Mouse (Mus musculus) adrenal gland, adult 8-10 months (tissue): ENCODE results near the gene Chmp4b. TPM values are rescaled to one million over a fixed set of nuclear protein-coding genes. Genes with fewer than 3 reads are reported as not detected.

ENCODE experiments used
- DNase-seq: peaks from one replicate; pipeline ENCODE4 v3.0.0; 2022
- total RNA-seq, 4 experiments: library from RNA; stranded (reverse); gene quantifications; 2 replicates each; pipeline ENCODE4 v1.2.4; 2022

The Chmp4b gene
- total RNA-seq, 4 experiments from 2014 or later: 224 to 310 (median 256) TPM

DNA sequence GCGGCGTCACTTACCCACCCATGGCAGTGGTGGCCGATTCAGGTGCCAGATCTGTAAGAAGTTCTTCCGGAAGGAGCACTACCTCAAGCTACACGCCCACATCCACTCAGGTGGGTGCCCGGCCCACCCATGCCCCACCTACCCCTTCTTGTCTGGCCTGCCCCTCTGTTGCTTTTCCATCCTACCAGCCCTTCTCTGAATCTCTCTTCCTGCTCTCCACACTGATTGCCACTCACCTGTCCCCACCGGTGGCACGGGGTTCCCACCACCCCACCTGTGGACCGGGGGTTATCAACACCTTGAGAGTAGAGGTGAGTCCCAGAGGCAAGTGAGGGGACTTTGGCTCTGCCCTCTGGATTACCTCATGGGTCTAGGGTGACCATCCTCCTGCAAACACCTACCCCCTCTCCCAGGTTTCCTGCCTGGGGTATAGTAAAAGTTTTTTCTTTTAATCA, 9.5 kb upstream of the Chmp4b start:
- DNase-seq: no peak

DNA sequence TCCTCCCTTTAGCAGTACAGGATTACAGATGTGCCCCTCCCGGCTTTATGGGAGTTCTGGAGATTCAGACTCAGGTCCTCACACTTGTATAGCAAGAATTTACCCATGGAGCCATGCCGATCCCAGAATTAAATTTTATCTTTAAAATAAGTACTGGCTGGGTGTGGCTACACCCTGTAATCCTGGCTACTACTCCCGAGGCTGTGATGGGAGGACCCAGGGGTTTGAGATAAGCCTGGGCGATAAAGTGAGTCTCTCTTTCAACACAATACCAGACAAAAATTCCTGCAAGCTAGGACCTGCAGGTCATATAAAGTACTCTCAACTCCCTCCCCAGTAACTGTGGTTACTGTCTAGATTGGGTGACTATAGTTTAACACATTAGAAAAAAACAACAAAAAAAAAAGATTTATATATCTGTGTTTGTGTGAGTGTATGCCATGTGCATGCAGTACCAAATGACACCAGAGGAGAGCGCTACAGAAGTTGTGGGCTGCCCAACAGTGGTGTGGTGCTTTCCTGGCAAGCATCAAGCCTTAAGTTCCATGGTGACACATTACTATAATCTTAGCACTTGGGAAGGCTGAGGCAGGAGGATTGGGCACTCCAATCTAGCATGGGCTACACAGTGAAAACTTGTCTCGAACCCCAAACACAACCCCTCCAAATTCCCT, 8.7 kb upstream of the Chmp4b start:
- DNase-seq: no peak

DNA sequence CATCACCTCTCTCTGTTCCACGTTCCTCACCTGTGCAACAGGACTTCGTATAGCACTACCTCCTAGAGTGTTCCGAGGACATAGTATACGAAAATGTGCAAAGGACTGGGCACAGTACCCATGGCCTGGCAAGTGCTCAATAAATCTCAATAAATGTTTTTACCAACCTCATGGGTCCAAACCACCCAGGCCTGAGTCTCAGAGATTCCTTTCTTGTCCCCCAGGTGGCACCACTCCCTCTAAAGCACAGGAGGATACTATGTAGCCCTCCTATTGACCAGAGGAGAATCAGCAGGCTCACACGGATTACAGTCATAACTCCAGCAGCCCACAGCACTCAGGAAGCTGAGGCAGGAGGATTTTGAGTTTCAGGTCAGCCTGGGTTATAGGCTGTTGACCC, 4.9 kb upstream of the Chmp4b start:
- no peak for DNase-seq

DNA sequence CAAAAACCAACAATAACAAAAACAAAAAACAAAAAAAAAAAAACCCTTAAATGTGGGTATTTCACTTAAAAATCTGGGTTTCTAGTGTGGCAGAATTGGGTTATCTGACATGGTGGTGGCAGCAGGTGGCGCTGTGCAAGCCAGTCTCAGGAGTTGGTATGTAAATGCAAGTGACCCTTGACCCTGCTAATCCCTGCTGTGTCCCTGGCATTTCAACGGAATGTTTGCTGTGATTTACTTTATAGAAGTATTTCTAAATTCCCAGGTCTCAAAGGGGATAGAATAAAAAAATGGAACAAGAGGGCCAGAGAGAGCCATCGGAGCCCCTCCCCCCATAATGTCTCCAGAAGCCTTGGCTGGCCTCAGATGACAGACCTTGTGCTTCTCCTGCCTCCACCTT, 3.4 kb upstream of the Chmp4b start:
- DNase-seq: peak; percentile 49

DNA sequence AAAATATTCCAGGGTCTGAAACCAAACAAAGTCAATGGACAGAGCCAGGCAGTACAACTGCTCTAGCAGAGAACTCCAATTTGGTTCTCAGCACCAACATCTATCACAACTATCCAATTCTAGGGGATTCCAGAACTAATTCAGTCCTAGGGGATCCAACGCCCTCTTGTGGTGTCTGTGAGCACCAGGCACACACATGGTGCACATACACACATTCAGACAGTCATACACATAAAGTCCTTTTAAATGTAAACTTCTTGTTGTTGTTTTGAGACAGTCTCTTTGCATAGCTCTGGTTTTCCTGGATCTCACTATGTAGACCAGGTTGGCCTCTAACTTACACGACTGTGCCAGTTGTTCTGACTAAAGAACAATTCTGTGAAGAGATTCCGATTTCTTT, 1.1 kb upstream of the Chmp4b start:
- no peak for DNase-seq

- no peak for DNase-seq
Observed at GRCm38 (mm10) chr2:154654976-154655375, 3.5 kb downstream of the Chmp4b start.

DNA sequence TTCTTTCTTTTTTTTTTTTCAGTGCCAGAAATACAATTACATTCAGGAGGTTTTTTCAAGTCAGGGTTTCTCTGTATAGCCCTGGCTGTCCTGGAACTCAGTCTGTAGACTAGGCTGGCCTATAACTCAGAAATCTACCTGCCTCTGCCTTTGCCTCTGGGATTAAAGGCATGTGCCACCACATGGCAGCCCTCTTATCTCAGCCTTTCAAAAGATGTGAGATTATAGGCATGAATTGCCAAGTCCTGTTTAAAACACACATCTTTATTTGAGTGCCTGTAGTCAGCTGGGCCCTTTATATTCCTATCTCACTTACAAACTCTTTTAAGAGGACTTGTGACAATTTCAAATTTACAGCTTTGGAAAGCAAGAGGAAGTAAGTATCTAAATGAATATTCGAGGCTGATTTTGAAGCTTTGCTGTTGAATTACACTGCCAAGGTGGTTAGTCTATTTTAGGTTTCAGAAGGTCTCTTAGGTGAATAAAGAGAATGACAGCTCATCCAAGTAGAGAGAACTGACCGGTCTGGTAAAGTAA, 4.4 kb downstream of the Chmp4b start:
- no peak for DNase-seq

DNA sequence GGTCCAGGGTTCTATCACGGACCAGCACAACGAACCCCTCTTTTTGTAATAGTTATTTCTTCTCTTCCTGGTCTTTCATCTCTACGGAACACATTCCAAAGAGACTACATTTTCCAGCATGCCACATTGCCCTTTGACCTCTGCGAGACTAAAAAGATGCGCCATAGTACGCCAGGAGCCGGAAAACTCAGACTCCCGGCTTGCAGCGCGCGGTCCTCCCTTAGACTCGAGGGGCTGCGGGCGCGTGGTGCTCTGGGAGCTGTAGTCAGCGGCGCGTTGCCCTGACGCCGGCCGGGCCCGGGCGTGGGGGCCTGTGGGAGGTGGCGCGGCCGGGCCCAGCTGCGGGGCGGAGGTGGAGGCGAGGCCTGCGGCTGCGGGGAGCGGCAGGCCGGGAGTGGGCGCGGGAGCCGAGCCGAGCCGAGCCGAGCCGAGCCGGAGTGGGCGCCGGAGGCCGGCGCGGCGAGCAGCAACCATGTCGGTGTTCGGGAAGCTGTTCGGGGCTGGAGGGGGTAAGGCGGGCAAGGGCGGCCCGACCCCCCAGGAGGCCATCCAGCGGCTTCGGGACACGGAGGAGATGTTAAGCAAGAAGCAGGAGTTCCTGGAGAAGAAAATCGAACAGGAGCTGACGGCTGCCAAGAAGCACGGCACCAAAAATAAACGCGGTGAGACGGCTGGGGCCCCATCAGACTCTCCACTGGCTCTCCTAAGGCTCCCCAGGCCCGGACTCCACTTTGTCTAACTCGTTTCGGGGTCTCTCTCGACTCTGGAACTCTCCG, 5.4 kb downstream of the Chmp4b start:
- DNase-seq: peak; percentile 97

DNA sequence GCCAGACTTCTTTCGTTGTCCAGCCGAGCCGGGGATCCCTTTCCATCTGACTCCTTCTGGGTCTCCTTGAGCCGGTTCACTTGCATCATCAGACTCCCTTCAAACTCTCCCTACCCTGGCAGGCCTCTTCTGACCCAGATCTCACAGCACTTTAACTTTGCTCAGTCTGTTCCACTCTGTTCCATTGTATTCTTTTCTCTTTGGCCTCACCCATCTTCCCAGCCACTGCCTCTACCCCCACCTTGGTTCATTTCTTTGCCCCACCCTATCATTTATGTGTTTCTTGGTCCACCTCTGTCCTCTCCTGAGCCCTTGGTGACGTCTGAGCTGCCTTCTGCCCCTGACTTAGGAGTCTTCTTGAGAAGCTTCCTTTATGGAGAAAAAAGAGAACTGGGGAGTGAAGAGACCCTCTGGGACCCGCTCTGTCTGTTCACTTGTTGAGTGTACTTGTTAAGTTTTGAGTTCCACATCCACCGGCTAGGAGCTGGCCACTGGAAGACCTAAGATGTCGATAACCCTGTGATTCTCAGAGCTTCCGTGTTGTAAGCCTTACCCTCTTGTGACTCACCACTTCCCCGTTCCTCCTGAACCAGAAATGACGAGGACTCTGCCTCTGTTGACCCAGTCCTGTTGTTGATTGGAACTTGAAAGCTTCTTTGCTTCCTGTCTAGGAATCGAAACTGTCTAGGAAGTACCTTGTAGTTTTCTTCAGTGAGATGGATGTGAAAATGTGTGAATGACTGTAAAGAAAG, 6.2 kb downstream of the Chmp4b start:
- DNase-seq: peak; percentile 46

DNA sequence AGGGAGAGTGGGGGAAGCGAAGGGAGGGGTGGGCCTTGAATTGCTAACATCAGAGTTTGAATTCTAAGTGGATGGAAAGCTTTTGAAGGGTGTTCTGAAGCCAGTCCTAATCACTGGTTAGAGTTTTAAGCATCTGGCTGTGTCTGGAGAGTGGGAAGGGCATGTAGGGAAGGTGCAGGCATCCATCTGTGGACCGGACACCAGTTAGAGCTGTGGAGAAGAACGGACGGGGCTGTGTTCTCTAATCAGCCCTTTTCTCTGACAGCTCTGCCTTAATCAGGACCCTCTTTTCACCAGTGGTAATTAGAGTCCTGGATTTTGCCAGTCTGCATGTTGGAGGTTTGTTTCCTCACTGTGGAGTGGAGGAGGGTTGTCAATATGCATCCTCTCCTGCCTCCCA, 7.6 kb downstream of the Chmp4b start:
- DNase-seq: no peak

GRCm38 (mm10) chr2:154659531-154660074, 8.1 kb downstream of the Chmp4b start:
- no peak for DNase-seq

- no peak for DNase-seq
Observed at GRCm38 (mm10) chr2:154668680-154669079, 17.2 kb downstream of the Chmp4b start.

DNA sequence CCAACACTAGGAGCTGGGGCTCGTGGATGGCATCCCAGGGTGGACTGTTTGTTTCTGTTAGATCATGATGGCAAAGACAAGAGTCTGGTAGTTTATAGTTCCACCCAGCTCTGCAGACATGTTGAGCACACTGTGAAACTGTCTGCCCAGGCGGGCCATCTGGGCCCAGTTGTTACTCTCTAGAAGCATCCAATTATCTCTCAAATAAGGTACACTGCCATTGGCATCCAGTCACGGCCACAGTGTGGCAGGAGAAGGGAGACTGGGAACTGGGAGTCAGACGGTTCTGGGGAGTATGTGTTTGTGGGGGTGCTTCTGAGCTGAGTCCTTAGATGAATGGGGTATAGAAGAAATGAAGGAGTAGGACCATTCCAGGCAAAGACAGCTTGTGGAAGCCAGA, 18.6 kb downstream of the Chmp4b start:
- no peak for DNase-seq

DNA sequence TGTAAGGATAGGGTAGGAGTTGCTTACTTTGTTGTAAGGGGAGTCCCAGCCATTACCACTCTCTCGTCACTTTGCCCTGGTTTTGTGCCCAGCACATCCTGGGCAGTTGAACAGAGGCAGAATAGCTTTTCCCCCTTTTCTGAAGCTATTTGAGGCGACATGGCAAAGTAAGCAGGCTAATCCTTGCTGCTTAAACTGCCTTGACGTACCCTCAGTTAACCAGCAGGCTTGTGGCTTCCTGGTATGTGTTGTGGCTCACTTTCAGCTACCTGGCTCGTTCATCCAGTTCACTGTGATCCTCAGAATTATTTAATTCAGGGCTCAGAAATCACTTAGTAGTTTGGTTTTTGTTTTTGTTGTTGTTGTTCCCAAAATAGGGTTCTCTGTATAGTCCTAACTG, 19.2 kb downstream of the Chmp4b start:
- no peak for DNase-seq

DNA sequence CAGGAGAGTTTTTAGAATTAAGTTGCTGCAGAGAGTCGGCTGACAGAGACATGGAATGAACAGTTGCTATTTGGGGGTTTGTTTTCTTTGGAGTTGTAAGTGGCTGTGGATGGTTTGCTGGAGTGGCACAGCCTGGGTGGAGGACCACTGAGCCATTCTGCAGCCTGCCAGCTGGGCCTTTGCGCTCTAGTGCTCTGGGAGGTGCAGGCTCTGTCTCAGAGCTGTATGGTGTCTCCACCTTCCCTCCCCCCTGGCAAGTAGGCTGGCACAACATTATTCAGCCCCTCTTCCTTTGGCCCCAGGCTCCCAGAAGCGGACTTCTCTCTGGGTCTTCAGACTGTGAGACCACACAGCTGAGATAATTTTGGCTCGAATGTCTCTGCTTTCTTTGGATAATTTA, 22.5 kb downstream of the Chmp4b start:
- no peak for DNase-seq

DNA sequence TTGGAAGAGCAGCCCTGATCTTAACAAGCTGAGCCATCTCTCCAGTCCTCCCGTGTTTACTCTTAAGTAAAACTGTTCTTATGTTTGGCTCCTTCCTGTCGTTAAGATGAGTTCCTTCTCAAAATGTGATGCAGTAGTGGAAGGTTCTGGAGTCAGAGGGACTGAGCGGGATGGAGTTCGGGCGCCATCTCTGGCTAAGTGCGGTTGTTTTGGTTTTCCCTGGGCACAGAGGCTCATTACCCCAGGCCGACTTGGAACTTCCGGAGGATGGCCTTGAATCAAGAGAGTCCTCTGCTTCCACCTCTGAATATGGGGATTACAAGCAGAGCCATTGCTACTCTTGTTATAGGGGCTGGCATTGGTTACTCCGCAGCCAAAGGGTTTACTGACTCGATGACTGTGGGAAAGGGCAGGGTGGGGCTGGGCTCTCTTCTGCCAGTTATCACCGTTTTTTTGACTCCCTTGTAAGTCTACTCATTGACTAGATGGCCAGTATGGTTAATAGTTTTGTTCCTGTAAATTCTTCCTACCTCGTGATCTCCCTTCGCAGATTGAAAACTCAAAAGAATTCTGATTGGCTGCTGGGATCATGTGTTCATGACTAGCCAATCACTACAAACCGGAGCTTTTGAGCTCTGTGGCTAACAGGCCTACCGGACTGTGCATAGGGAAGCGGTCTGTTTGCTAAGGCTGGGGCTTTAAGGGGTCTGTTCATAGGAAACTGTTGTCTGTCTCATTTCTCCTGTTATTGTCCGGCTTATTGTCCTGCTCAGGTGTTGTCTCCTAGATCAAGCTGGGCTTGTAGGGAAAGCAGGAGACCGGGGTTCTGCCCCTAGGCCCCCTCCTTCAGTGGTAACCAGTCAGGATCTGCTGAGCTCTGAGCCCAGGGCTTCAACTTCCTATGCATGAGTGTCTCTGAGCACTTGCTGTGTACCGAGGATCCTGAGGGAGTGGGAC, 25.4 kb downstream of the Chmp4b start:
- DNase-seq: no peak

- no peak for DNase-seq
Observed at GRCm38 (mm10) chr2:154677651-154678139, 26.2 kb downstream of the Chmp4b start.

DNA sequence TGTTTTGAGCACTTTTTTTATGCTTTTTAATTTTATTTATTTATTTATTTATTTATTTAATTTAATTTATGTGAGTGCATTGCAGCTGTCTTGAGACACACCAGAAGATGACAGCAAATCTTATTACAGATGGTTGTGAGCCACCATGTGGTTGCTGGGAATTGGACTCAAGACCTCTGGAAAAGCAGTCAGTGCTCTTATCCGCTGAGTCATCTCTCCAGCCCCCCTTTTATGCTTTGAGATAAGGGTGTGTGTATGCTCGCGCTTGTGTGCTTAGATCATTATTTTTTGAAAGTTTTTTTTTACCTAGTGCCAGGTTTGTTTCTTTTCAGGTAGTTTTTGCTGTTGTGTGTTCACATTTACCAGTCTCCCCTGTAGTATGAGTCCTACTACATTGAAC, 27.5 kb downstream of the Chmp4b start:
- DNase-seq: no peak

DNA sequence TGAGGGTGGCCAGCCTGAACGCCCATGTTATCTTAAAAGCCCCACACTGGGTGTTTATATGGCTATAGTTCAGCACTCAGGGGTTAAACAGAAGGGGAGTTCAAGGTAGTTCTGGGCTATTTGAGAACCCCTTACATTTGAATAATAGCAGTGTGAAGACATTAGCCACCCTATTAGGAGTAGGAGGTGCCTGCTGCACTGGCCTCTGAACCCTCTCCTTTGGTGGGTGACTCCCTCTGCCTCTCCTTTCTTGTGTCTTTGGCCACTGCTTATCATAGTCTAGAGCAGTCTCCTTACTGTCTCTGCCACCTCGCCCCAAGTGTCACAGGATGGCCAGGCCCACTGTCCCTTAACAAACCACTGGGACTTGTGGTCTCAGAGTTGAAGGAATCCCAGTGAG, 28.8 kb downstream of the Chmp4b start:
- no peak for DNase-seq

DNA sequence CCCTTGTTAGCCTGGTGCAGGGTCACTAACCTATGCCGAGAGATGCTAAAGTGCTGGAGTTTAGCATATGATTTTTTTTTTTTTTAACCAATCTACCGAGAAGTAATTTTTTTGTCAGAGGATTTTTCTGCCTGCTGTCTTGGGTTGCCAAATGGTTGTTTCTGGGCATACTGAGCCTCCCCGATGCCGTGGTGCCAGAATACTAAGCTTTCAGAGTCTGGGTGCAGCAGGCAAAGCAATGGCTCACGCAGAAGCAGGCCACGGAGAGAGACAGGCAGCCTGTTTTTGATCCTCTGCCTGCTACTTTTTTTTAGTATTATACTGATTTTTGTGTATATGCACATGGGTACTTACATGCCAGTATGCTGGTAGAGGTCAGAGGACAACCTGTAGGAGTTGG, 29.4 kb downstream of the Chmp4b start:
- no peak for DNase-seq

DNA sequence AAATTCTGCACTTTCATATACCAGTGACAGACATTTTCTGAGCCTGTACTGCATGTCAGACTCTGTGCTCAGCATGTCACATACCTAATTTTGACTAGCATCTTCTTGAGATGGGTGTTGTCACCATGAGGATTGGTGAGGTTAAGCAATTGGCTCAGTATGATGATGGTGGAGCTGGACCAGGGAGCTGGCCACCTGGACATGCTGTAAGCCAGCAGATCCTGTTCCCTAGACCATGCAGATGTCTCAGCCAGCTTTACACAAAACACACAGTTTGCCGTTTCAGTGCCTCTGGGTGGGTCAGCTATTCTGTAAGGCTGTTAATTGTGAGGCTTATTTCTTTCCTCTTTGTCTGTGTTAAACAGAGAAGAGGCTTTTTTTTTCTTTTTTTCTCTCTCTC, 31.2 kb downstream of the Chmp4b start:
- DNase-seq: no peak
